9 mouse cellular contexts compared by ENCODE assay signal in genomic region chr2:169360272-169360671, GRCm38 (mm10).
DNase-seq lines count a peak whose midpoint lies in the region; TF ChIP-seq lines count a peak whose summit lies in the region.
"Had no signal": no experiment of that assay in that cellular context is flagged by ENCODE, and none has a peak within 500 bp of the region (broad histone marks: within the 10 kb centered on the region; RNA-seq: fewer than 3 reads in every experiment).

No protein-coding gene starts in this region.

- 19% methylated on average over 15 of the region's 15 CpGs for WGBS in heart, adult 2 months

- no peak for TF ChIP-seq EP300 in heart, adult 2 months (IDR thresholded peaks at IDR 0.05; ENCODE audit: insufficient read depth, low read depth, low read length)

- peak in 1 of 2 experiments; percentile 3 for DNase-seq in heart, adult 2 months
- DNase-seq in heart, adult 9 months (ENCODE audit: low spot score in 2 of 2), result no peak
- peak; percentile 80 for DNase-seq in embryo, embryonic 10.5 days (ENCODE audit: low spot score)
- DNase-seq in heart, postnatal 10 days, result peak; percentile 7 to 33
- DNase-seq in left cerebral cortex, postnatal 14 days (ENCODE audit: low spot score in 2 of 2), result peak; percentile 14 to 40
- peak; percentile 59 for DNase-seq in mesoderm, embryonic 11.5 days (ENCODE audit: low read depth, low spot score)
- DNase-seq in right cerebral cortex, postnatal 4 days, result peak; percentile 45
- DNase-seq in adipocyte (ENCODE audit: low spot score), result no peak

- H3K79me2 ChIP-seq in heart, adult 2 months (replicated peaks; ENCODE audit: control insufficient read depth, insufficient read depth, low read length), result no peaks in the 10 kb centered on the region

- no peak overlapping the region for H3K9ac ChIP-seq in heart, adult 2 months (ENCODE audit: low read depth, low read length)

- no peak overlapping the region for H3K27ac ChIP-seq in heart, adult 2 months

- no peaks in the 10 kb centered on the region for H3K27me3 ChIP-seq in heart, adult 2 months (ENCODE audit: control insufficient read depth, insufficient read depth, low read length)

- no peak overlapping the region for H3K4me3 ChIP-seq in heart, adult 2 months

- peaks cover 2% of the 10 kb centered on the region; the same call in 1 of the 2 replicates for H3K4me1 ChIP-seq in heart, adult 2 months (ENCODE audit: control insufficient read depth, insufficient read depth, low read length)

- intact Hi-C loops in heart, adult 2 months (cut with DNase I), result no loop called here
- intact Hi-C loops in heart, postnatal 10 days (cut with DNase I), result no loop called here
- intact Hi-C loops in left cerebral cortex, postnatal 14 days (cut with DNase I), result no loop called here

- H3K36me3 ChIP-seq in heart, adult 2 months (ENCODE audit: control insufficient read depth, insufficient read depth, low read length), result no peaks in the 10 kb centered on the region
- H3K36me3 ChIP-seq: G1E had no signal

- no peak for TF ChIP-seq POLR2A in heart, adult 2 months (IDR thresholded peaks at IDR 0.05; ENCODE audit: insufficient read depth, low read depth, low read length)

- TF ChIP-seq CTCF in heart, adult 2 months (IDR thresholded peaks at IDR 0.05), result peak; percentile 36

Comparison
In these comparisons a context has a peak if more than half of its experiments do, and no peak if none do; other contexts are left out.
1. DNase-seq: peak in embryo, embryonic 10.5 days (single experiment), heart, postnatal 10 days (2 of 2), left cerebral cortex, postnatal 14 days (2 of 2), mesoderm, embryonic 11.5 days (single experiment) and right cerebral cortex, postnatal 4 days (single experiment); none in heart, adult 9 months (0 of 2) and adipocyte (single experiment).